Comparison of ENCODE assay signal across 10 mouse cellular contexts in genomic region chr10:13641750-13642149, GRCm38 (mm10).
DNase-seq lines count a peak whose midpoint lies in the region; ATAC-seq and TF ChIP-seq lines count a peak whose summit lies in the region.
"Had no signal": no experiment of that assay in that cellular context is flagged by ENCODE, and none has a peak within 500 bp of the region (broad histone marks: within the 10 kb centered on the region; RNA-seq: fewer than 3 reads in every experiment).

No protein-coding gene starts in this region.

- no peak overlapping the region for H3K27ac ChIP-seq in midbrain, embryonic 11.5 days (ENCODE audit: low read depth, low read length)
- H3K27ac ChIP-seq in midbrain, embryonic 13.5 days: no peak overlapping the region
- no peak overlapping the region for H3K27ac ChIP-seq in liver, postnatal 0 days (ENCODE audit: low read depth)
- H3K27ac ChIP-seq: limb, embryonic 12.5 days; neural tube, embryonic 13.5 days had no signal

- H3K4me2 ChIP-seq in midbrain, embryonic 11.5 days: no peak overlapping the region
- H3K4me2 ChIP-seq in midbrain, embryonic 13.5 days (replicated peaks): no peak overlapping the region
- no peak overlapping the region for H3K4me2 ChIP-seq in liver, postnatal 0 days (ENCODE audit: low read depth, low read length)
- H3K4me2 ChIP-seq: limb, embryonic 12.5 days; neural tube, embryonic 13.5 days had no signal

- no peaks in the 10 kb centered on the region for H3K4me1 ChIP-seq in midbrain, embryonic 11.5 days (ENCODE audit: control insufficient read depth, insufficient read depth, low read length)
- no peaks in the 10 kb centered on the region for H3K4me1 ChIP-seq in midbrain, embryonic 13.5 days (replicated peaks)
- no peaks in the 10 kb centered on the region for H3K4me1 ChIP-seq in liver, postnatal 0 days (ENCODE audit: insufficient read depth)
- H3K4me1 ChIP-seq: limb, embryonic 12.5 days; neural tube, embryonic 13.5 days had no signal

- no peak overlapping the region for H3K9ac ChIP-seq in midbrain, embryonic 11.5 days (ENCODE audit: low read length)
- H3K9ac ChIP-seq in midbrain, embryonic 13.5 days (replicated peaks): no peak overlapping the region
- no peak overlapping the region for H3K9ac ChIP-seq in liver, postnatal 0 days (replicated peaks)
- H3K9ac ChIP-seq: limb, embryonic 12.5 days; neural tube, embryonic 13.5 days had no signal

- H3K27me3 ChIP-seq in midbrain, embryonic 11.5 days (ENCODE audit: control insufficient read depth, insufficient read depth, low read length): no peaks in the 10 kb centered on the region
- H3K27me3 ChIP-seq in midbrain, embryonic 13.5 days: no peaks in the 10 kb centered on the region
- no peaks in the 10 kb centered on the region for H3K27me3 ChIP-seq in liver, postnatal 0 days (ENCODE audit: insufficient read depth, low read length)
- H3K27me3 ChIP-seq: limb, embryonic 12.5 days; neural tube, embryonic 13.5 days had no signal

- peak; percentile 30 for TF ChIP-seq CTCF in liver, postnatal 0 days (IDR thresholded peaks at IDR 0.05; ENCODE audit: low read depth)

- H3K36me3 ChIP-seq in midbrain, embryonic 11.5 days (ENCODE audit: control insufficient read depth, insufficient read depth, low read length): no peaks in the 10 kb centered on the region
- no peaks in the 10 kb centered on the region for H3K36me3 ChIP-seq in midbrain, embryonic 13.5 days
- H3K36me3 ChIP-seq in liver, postnatal 0 days (replicated peaks; ENCODE audit: insufficient read depth, low read length): no peaks in the 10 kb centered on the region
- H3K36me3 ChIP-seq: limb, embryonic 12.5 days had no signal

- no peak for ATAC-seq in midbrain, embryonic 11.5 days (ENCODE audit: low FRiP score)
- no peak for ATAC-seq in midbrain, embryonic 13.5 days
- no peak for ATAC-seq in liver, postnatal 0 days

- H3K9me3 ChIP-seq in midbrain, embryonic 11.5 days (ENCODE audit: control insufficient read depth, low read length): no peaks in the 10 kb centered on the region
- no peaks in the 10 kb centered on the region for H3K9me3 ChIP-seq in midbrain, embryonic 13.5 days
- H3K9me3 ChIP-seq in liver, postnatal 0 days (ENCODE audit: low read length): no peaks in the 10 kb centered on the region
- H3K9me3 ChIP-seq: limb, embryonic 12.5 days; neural tube, embryonic 13.5 days had no signal

- 26% methylated on average over 7 of the region's 7 CpGs for WGBS in midbrain, embryonic 11.5 days
- WGBS in midbrain, embryonic 13.5 days: 22% methylated on average over 7 of the region's 7 CpGs
- WGBS in liver, postnatal 0 days (ENCODE audit: insufficient replicate concordance): 18% methylated on average over 7 of the region's 7 CpGs

- no peak for TF ChIP-seq EP300 in liver, postnatal 0 days (IDR thresholded peaks at IDR 0.05; ENCODE audit: low read depth)

- DNase-seq in cerebellum, adult 8-10 months: peak; percentile 18
- DNase-seq in cerebellum, adult 11-12 months: no peak
- peak; percentile 80 for DNase-seq in midbrain, embryonic 11.5 days (ENCODE audit: low spot score, missing footprints)
- peak; percentile 13 for DNase-seq in liver, postnatal 0 days
- DNase-seq in thymus, postnatal 14 days: peak; percentile 43
- no peak for DNase-seq in retina, embryonic 14.5 days (ENCODE audit: low spot score)
- no peak for DNase-seq in urinary bladder, adult 18-20 months (ENCODE audit: low spot score in 2 of 2)

- no peak overlapping the region for H3K4me3 ChIP-seq in midbrain, embryonic 11.5 days (ENCODE audit: low read depth, low read length)
- H3K4me3 ChIP-seq in midbrain, embryonic 13.5 days (replicated peaks): no peak overlapping the region
- H3K4me3 ChIP-seq in liver, postnatal 0 days (ENCODE audit: low read depth, low read length): no peak overlapping the region
- H3K4me3 ChIP-seq: limb, embryonic 12.5 days; neural tube, embryonic 13.5 days had no signal

Comparison
In these comparisons a context has a peak if more than half of its experiments do, and no peak if none do; other contexts are left out.
1. DNase-seq: peak in cerebellum, adult 8-10 months (single experiment), midbrain, embryonic 11.5 days (single experiment), liver, postnatal 0 days (single experiment) and thymus, postnatal 14 days (single experiment); none in cerebellum, adult 11-12 months (single experiment), retina, embryonic 14.5 days (single experiment) and urinary bladder, adult 18-20 months (0 of 2).